Mouse (Mus musculus): ENCODE data around the gene Cxcr5.
"Not testable (repeated sequence)": the region's sequence is repeated elsewhere in the genome, so short reads cannot be mapped to it uniquely, and the experiment has no call there.

Cxcr5 gene

GRCm38 (mm10) chr9:44587262-44588160, 25.8 kb upstream of the Cxcr5 start:
- no peak for DNase-seq (ENCODE audit: low spot score in 2 of 2)

DNA sequence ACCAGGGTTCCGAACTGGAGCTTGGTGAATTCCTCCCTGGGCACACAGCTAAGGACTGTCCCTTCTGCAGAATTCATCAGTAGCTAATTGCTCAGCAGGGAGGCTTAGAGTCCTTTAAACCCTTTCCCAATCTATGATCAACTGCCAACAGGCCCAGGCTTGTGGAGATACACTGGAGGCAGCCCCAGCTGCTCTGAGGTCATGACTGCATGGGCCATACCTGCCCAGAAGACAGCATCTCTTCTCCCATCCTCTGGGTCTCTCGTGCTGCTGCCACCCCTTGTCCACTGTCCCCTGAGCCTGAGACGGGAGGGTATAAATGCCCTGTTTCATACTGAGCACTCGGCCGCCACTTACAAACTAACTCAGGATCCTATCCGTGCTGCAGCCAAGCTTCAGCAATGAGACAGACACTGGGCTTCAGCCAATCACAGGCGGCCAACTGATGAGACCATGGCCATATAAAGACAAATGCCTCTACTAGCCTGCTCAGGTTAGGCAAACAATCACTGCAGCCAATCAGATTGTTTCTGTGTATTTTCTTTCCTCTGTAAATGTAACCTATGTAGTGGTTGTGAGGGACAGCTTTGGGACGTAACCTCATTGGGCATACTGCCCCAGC, 25.1 kb upstream of the Cxcr5 start:
- DNase-seq (ENCODE audit: low spot score in 2 of 2): no peak

GRCm38 (mm10) chr9:44582390-44582789, 20.7 kb upstream of the Cxcr5 start:
- no peak for DNase-seq (ENCODE audit: low spot score in 2 of 2)

GRCm38 (mm10) chr9:44581423-44581822, 19.7 kb upstream of the Cxcr5 start:
- DNase-seq (ENCODE audit: low spot score in 2 of 2): no peak

- no peak for DNase-seq (ENCODE audit: low spot score in 2 of 2)
Measured at GRCm38 (mm10) chr9:44580085-44580484, 18.4 kb upstream of the Cxcr5 start.

- DNase-seq (ENCODE audit: low spot score in 2 of 2): no peak
Measured at GRCm38 (mm10) chr9:44579392-44579791, 17.7 kb upstream of the Cxcr5 start.

GRCm38 (mm10) chr9:44576046-44576445, 14.4 kb upstream of the Cxcr5 start:
- not testable (repeated sequence) for DNase-seq (ENCODE audit: low spot score in 2 of 2)

GRCm38 (mm10) chr9:44575095-44575494, 13.4 kb upstream of the Cxcr5 start:
- no peak for DNase-seq (ENCODE audit: low spot score in 2 of 2)

- DNase-seq (ENCODE audit: low spot score in 2 of 2): no peak
Measured at GRCm38 (mm10) chr9:44573306-44573705, 11.6 kb upstream of the Cxcr5 start.

- no peak for DNase-seq (ENCODE audit: low spot score in 2 of 2)
Measured at GRCm38 (mm10) chr9:44570939-44571382, 9.3 kb upstream of the Cxcr5 start.

- DNase-seq (ENCODE audit: low spot score in 2 of 2): no peak
Measured at GRCm38 (mm10) chr9:44568083-44568455, 6.4 kb upstream of the Cxcr5 start.

GRCm38 (mm10) chr9:44567338-44568082, 5.8 kb upstream of the Cxcr5 start:
- DNase-seq (ENCODE audit: low spot score in 2 of 2): peak in 1 of 2 experiments; percentile 6

DNA sequence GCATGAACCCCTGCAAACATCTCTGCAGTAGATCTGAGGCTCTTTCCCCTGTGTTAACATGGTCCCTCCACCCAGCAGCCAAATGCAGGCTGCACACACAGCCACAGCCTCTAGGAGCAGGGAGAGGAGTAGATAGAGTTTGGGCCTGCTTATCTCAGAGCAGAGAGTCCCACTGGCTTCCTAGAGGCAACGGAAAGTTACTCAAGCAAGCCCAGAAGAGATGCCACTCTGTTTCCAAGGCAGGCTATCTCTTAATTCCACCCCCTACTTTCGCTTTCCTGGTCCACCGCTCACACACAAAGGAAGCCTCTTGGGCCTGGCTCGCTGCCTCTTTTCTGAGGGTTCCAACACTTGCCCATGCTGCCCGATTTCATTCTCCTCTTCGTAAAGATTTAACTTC, 3.7 kb upstream of the Cxcr5 start:
- DNase-seq (ENCODE audit: low spot score in 2 of 2): peak in 1 of 2 experiments; percentile 3

DNA sequence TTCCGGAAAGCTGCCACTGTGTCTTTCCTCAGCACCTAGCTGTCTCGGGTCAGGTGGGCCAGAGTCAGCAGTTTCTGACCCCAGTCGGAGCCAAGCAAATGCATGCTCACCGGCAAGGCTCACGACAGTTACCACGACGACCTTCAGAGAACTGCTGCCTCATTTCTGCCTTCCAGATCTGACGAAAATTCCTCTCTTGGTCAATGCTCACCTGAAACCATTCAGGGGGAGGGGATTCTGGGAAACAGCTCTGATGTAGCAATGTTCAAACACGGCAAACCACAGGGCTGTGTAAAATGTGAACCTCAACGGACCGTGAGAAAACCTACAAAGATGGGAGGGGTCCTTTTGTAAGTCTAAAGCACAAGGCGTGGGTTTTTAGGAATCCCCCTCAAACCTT, 1.3 kb upstream of the Cxcr5 start:
- no peak for DNase-seq (ENCODE audit: low spot score in 2 of 2)

DNA sequence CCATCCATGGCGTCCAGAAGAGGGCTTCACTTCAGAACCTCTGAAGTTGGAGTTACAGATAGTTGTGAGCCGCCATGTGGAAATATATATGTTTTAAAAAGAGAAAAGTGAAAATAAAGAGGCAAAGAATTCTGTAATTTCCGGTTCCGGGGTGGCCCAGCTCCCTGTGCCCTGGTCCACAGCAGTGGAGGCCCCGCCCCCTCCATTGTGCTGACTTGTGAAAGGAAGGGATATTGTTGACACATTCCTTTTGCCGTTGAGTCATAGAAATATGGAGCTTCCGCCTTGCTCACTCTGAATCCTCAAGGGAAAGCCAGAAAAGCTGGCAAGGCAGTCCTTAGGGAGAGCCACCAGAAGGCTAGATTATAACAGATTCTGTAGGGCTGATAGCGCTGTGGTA, 9.5 kb downstream of the Cxcr5 start:
- DNase-seq (ENCODE audit: low spot score in 2 of 2): no peak

DNA sequence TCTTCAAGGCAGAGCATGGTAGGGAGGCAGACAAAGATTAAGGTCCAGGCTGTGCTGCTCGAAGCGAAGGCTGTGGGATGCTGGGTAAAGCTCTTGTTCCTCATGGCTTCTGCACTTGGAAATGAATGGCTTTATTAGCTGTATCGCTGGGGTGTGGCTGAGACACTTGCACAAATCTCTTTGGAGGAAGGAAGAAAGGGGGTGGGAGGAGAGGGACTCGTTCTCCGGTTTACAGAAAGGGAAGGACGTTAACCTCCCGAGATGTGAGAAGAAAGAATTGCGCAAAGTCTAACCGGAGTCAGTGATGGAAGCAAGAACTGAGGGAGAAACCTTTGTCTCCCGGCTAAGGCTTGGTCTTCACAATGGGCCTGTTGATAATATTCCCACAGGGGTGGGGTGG, 10.5 kb downstream of the Cxcr5 start:
- DNase-seq (ENCODE audit: low spot score in 2 of 2): no peak

DNA sequence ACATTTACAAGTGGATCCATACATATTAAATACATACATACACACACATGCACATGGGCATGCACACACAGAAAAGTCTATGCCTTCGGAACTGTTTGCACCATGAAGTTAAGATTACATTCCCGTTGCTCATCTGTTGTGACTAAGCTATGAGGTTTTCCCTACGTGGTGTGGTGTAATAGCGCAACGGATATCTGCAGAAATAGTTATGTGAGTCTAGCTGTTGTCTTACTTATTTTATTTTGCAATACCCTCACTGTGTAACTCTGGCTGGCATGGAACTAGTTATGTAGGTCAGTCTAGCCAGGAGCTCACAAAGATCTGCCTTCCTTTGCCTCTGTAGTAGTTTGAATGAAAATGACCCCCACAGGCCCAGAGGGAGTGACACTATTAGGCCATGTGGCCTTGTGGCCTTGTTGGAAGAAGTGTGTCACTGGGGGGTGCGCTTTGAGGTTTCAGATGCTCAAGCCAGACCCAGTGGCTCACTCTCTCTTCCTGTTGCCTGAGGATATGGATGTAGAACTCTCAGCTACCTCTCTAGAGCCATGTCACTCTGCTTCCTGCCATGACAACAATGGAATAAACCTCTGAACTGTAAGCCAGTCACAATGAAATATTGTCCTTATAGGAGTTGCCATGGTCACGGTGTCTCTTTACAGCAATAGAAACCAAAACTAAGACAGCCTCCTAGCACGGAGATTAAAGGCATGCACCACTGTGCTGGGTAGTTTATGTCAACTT, 13.1 kb downstream of the Cxcr5 start:
- no peak for DNase-seq (ENCODE audit: low spot score in 2 of 2)

GRCm38 (mm10) chr9:44544986-44545385, 16.7 kb downstream of the Cxcr5 start:
- DNase-seq (ENCODE audit: low spot score in 2 of 2): no peak

- DNase-seq (ENCODE audit: low spot score in 2 of 2): no peak
Measured at GRCm38 (mm10) chr9:44542364-44542763, 19.3 kb downstream of the Cxcr5 start.

GRCm38 (mm10) chr9:44540676-44541075, 21.0 kb downstream of the Cxcr5 start:
- DNase-seq (ENCODE audit: low spot score in 2 of 2): no peak

DNA sequence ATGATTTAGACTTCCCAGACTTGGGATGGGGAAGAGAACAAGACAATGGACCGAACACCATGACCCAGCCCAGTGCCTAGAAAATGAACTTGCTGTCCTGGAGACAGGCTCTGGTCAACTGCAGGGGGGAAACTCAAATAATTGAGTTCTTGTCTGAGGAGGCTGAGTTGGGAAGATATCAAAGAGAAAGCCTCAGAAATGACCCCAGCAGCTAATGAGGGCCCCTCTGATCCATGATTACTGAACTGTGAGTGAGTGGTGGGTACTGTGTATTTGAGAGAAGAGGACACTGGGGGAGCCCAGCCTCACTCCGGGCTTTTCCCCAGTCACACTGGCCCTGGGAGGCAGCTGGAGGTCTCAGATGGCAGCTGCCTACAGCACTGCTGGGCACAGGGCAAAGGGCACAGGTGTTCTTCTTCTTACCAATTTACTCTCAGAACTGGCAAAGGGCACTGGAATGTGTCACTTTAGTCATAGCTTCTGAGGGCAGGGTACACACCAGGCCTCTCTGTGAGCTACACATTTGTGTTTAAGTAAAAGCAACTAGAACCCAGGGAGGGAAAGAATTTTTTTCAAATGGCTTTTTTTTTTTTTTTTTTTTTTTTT, 21.8 kb downstream of the Cxcr5 start:
- no peak for DNase-seq (ENCODE audit: low spot score in 2 of 2)

Data from frontal cortex, postnatal 36 days (tissue).